ENCODE assay signal across 9 mouse cellular contexts in the genomic region with DNA sequence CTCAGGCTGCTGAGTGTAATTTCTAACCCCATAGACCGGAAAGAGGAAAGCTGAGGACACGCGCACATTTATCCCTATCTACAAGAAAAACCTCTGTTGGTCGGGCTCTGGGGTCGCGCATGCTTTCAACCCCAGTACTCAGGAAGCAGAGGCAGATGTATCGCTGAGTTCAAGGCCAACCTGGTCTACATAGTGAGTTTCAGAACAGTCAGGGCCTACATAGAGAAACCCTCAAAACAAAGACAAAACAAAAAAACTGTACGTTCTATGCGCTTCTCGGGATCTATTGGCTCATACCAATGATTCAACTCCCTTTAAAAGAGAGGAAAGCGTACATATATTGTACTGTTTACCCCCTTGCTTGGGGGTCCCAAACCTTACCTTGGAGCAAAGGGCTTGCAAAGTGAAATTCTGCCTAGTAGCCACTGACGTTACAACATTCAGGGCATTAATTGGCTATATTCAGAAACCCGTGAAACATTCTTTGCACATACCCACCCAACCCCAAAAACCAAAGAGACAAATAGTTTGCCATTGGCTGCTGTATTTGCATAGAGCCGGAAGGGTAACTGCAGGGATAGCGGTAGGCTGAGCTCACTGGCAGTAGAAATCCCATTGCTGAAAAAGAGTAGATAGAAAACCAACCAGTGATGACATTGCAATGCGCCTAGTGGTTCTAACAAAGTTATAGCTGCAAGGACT. TPM values are rescaled to one million over a fixed set of nuclear protein-coding genes. Genes with fewer than 3 reads are reported as not detected.
DNase-seq lines count a peak whose midpoint lies in the region; ATAC-seq and TF ChIP-seq lines count a peak whose summit lies in the region.
"Had no signal": no experiment of that assay in that cellular context is flagged by ENCODE, and none has a peak within 500 bp of the region (broad histone marks: within the 10 kb centered on the region; RNA-seq: fewer than 3 reads in every experiment).

No protein-coding gene starts in this region.

- ATAC-seq in heart, embryonic 12.5 days (ENCODE audit: insufficient number of reproducible peaks, low FRiP score): no peak
- no peak for ATAC-seq in G1E (ENCODE audit: extremely low read depth, insufficient number of reproducible peaks, low FRiP score, poor library complexity, severe bottlenecking)
- no peak for ATAC-seq in heart, embryonic 16.5 days (replicated peaks; ENCODE audit: extremely low read depth, insufficient read depth, low FRiP score)
- no peak for ATAC-seq in midbrain, embryonic 11.5 days (ENCODE audit: low FRiP score)

- H3K4me1 ChIP-seq in heart, embryonic 12.5 days (replicated peaks): peaks cover 12% of the 10 kb centered on the region
- H3K4me1 ChIP-seq in G1E (ENCODE audit: insufficient read depth, low read depth, low read length): peaks cover 37% of the 10 kb centered on the region
- peaks cover 13% of the 10 kb centered on the region for H3K4me1 ChIP-seq in heart, embryonic 16.5 days (ENCODE audit: control insufficient read depth, insufficient read depth, low read length)
- H3K4me1 ChIP-seq in midbrain, embryonic 11.5 days (ENCODE audit: control insufficient read depth, insufficient read depth, low read length): peaks cover 8% of the 10 kb centered on the region

- no peaks in the 10 kb centered on the region for H3K9me3 ChIP-seq in heart, embryonic 12.5 days (replicated peaks)
- H3K9me3 ChIP-seq in G1E (replicated peaks): no peaks in the 10 kb centered on the region
- H3K9me3 ChIP-seq in heart, embryonic 16.5 days (replicated peaks; ENCODE audit: control insufficient read depth, low read length): no peaks in the 10 kb centered on the region
- H3K9me3 ChIP-seq in midbrain, embryonic 11.5 days (ENCODE audit: control insufficient read depth, low read length): no peaks in the 10 kb centered on the region

- peak overlapping the region; percentile 63 for H3K27ac ChIP-seq in heart, embryonic 12.5 days (ENCODE audit: poor library complexity, severe bottlenecking)
- H3K27ac ChIP-seq in heart, embryonic 16.5 days (ENCODE audit: low read length): peak overlapping the region; percentile 64
- H3K27ac ChIP-seq in midbrain, embryonic 11.5 days (ENCODE audit: low read depth, low read length): peak overlapping the region; percentile 69

- H3K36me3 ChIP-seq in heart, embryonic 12.5 days: peaks cover 31% of the 10 kb centered on the region
- H3K36me3 ChIP-seq in G1E (replicated peaks): peaks cover 48% of the 10 kb centered on the region
- H3K36me3 ChIP-seq in heart, embryonic 16.5 days (ENCODE audit: control insufficient read depth, insufficient read depth): peaks cover 3% of the 10 kb centered on the region; the same call in 1 of the 2 replicates
- no peaks in the 10 kb centered on the region; the same call in 1 of the 2 replicates for H3K36me3 ChIP-seq in midbrain, embryonic 11.5 days (ENCODE audit: control insufficient read depth, insufficient read depth, low read length)

- intact Hi-C loops in heart, postnatal 10 days (cut with DNase I): no loop called here

- no peaks in the 10 kb centered on the region for H3K27me3 ChIP-seq in heart, embryonic 12.5 days (replicated peaks)
- H3K27me3 ChIP-seq in G1E (ENCODE audit: insufficient read depth, low read length): no peaks in the 10 kb centered on the region
- no peaks in the 10 kb centered on the region for H3K27me3 ChIP-seq in heart, embryonic 16.5 days (ENCODE audit: control insufficient read depth, insufficient read depth, low read length)
- H3K27me3 ChIP-seq in midbrain, embryonic 11.5 days (ENCODE audit: control insufficient read depth, insufficient read depth, low read length): no peaks in the 10 kb centered on the region

- H3K9ac ChIP-seq in heart, embryonic 12.5 days: peak overlapping the region; percentile 26; the same call in 1 of the 2 replicates
- peak overlapping the region; percentile 50; the same call in 1 of the 2 replicates for H3K9ac ChIP-seq in heart, embryonic 16.5 days (ENCODE audit: low read length)
- H3K9ac ChIP-seq in midbrain, embryonic 11.5 days (ENCODE audit: low read length): peak overlapping the region; percentile 58

- WGBS in heart, embryonic 12.5 days: 45% methylated on average over 16 of the region's 16 CpGs
- WGBS in heart, embryonic 16.5 days: 43% methylated on average over 16 of the region's 16 CpGs
- WGBS in midbrain, embryonic 11.5 days: 48% methylated on average over 16 of the region's 16 CpGs

- peak overlapping the region; percentile 63 for H3K4me3 ChIP-seq in heart, embryonic 12.5 days
- H3K4me3 ChIP-seq in G1E (ENCODE audit: low read depth, low read length): peak overlapping the region; percentile 82; the same call in 1 of the 2 replicates
- peak overlapping the region; percentile 89 for H3K4me3 ChIP-seq in heart, embryonic 16.5 days (ENCODE audit: low read length)
- H3K4me3 ChIP-seq in midbrain, embryonic 11.5 days (ENCODE audit: low read depth, low read length): peak overlapping the region; percentile 72

- no peak for TF ChIP-seq CTCF in G1E (IDR thresholded peaks at IDR 0.05; ENCODE audit: low read depth, low read length)

- no peak for DNase-seq in heart, postnatal 10 days
- no peak for DNase-seq in G1E (ENCODE audit: low spot score)
- no peak for DNase-seq in midbrain, embryonic 11.5 days (ENCODE audit: low spot score, missing footprints)
- DNase-seq in layer of hippocampus, postnatal 10 days (ENCODE audit: low spot score in 2 of 2): no peak
- no peak for DNase-seq in c-Kit-positive CD71-positive TER-119-positive erythroid progenitor cells, embryonic 14.5 days (ENCODE audit: low spot score)
- DNase-seq in layer of hippocampus, postnatal 25 days (ENCODE audit: extremely low spot score in 1 of 2, low spot score in 1 of 2): no peak

- peak overlapping the region; percentile 63 for H3K4me2 ChIP-seq in heart, embryonic 12.5 days
- peak overlapping the region; percentile 62 for H3K4me2 ChIP-seq in heart, embryonic 16.5 days (ENCODE audit: low read depth, low read length)
- peak overlapping the region; percentile 50 for H3K4me2 ChIP-seq in midbrain, embryonic 11.5 days

RNA-seq across cellular contexts. Expression of gene Rab4b, which starts 0.7 kb away (rescaled TPM):
- 51.2 and 53.5 TPM in 2 replicates for polyA plus RNA-seq in heart, embryonic 12.5 days (2016; fragmentation: Nextera tagmentation; extraction: Ambion mirVana)
- 10 to 100 TPM; 21.9 to 22.8 TPM for total RNA-seq in heart, postnatal 10 days (2021)
- total RNA-seq in G1E (2014; fragmentation: Nextera tagmentation): 36.5 and 37.4 TPM in 2 replicates
- 14.6 and 15.2 TPM in 2 replicates for total RNA-seq in G1E (2017)
- polyA plus RNA-seq in G1E (2012): 182 and 204 TPM in 2 replicates
- polyA plus RNA-seq in heart, embryonic 16.5 days (2015; fragmentation: Nextera tagmentation; extraction: Ambion mirVana): 48.1 and 51.0 TPM in 2 replicates
- polyA plus RNA-seq in midbrain, embryonic 11.5 days (2014; fragmentation: Nextera tagmentation; extraction: Ambion mirVana): 57.4 and 59.1 TPM in 2 replicates
- 10 to 100 TPM; 76.6 to 84.2 TPM for total RNA-seq in layer of hippocampus, postnatal 10 days (2021)
- total RNA-seq in layer of hippocampus, postnatal 25 days (2021): 10 to 100 TPM; 89.6 to 92.5 TPM

RNA-seq across cellular contexts. Expression of gene Gm21983, which starts 1.5 kb away (rescaled TPM):
- 0.34 and 0.64 TPM in 2 replicates for polyA plus RNA-seq in heart, embryonic 12.5 days (2016; fragmentation: Nextera tagmentation; extraction: Ambion mirVana)
- total RNA-seq in heart, postnatal 10 days (2021): under 1 TPM in 1 of 2 experiments, not detected in 1; 0.31 TPM
- total RNA-seq in G1E (2014; fragmentation: Nextera tagmentation) (0.83 TPM in 1 of 2 replicates, not detected in the other), G1E (2017) (not detected in 2 replicates)
- 0.04 TPM in 1 of 2 replicates, not detected in the other for polyA plus RNA-seq in G1E (2012)
- polyA plus RNA-seq in heart, embryonic 16.5 days (2015; fragmentation: Nextera tagmentation; extraction: Ambion mirVana): not detected in 2 replicates
- not detected in 2 replicates for polyA plus RNA-seq in midbrain, embryonic 11.5 days (2014; fragmentation: Nextera tagmentation; extraction: Ambion mirVana)
- under 1 TPM in 1 of 2 experiments, not detected in 1; 0.75 TPM for total RNA-seq in layer of hippocampus, postnatal 10 days (2021)
- total RNA-seq in layer of hippocampus, postnatal 25 days (2021): not detected
- polyA plus RNA-seq: large intestine, adult 2 months had no signal

RNA-seq across cellular contexts. Expression of gene Mia, which starts 1.6 kb away (rescaled TPM):
- polyA plus RNA-seq in heart, embryonic 12.5 days (2016; fragmentation: Nextera tagmentation; extraction: Ambion mirVana): 0.92 TPM in 1 of 2 replicates, not detected in the other
- not detected for total RNA-seq in heart, postnatal 10 days (2021)
- total RNA-seq in G1E (2014; fragmentation: Nextera tagmentation) (0.87 and 4.6 TPM in 2 replicates), G1E (2017) (0.82 and 1.4 TPM in 2 replicates)
- polyA plus RNA-seq in G1E (2012): 0.24 TPM in 1 of 2 replicates, not detected in the other
- polyA plus RNA-seq in heart, embryonic 16.5 days (2015; fragmentation: Nextera tagmentation; extraction: Ambion mirVana): 5.0 and 11.6 TPM in 2 replicates
- 0.93 and 1.4 TPM in 2 replicates for polyA plus RNA-seq in midbrain, embryonic 11.5 days (2014; fragmentation: Nextera tagmentation; extraction: Ambion mirVana)
- 10 to 100 TPM; 10.9 to 13.9 TPM for total RNA-seq in layer of hippocampus, postnatal 10 days (2021)
- total RNA-seq in layer of hippocampus, postnatal 25 days (2021): 1 to 10 TPM; 2.3 to 2.4 TPM

RNA-seq across cellular contexts. Expression of gene Egln2, which starts 12.8 kb away (rescaled TPM):
- polyA plus RNA-seq in heart, embryonic 12.5 days (2016; fragmentation: Nextera tagmentation; extraction: Ambion mirVana): 56.5 and 57.4 TPM in 2 replicates
- 10 to 100 TPM; 57.9 to 59.4 TPM for total RNA-seq in heart, postnatal 10 days (2021)
- total RNA-seq in G1E (2014; fragmentation: Nextera tagmentation) (16.9 and 22.0 TPM in 2 replicates), G1E (2017) (42.6 and 46.4 TPM in 2 replicates)
- polyA plus RNA-seq in G1E (2012): 74.6 and 101 TPM in 2 replicates
- 48.4 and 55.3 TPM in 2 replicates for polyA plus RNA-seq in heart, embryonic 16.5 days (2015; fragmentation: Nextera tagmentation; extraction: Ambion mirVana)
- 36.4 and 43.5 TPM in 2 replicates for polyA plus RNA-seq in midbrain, embryonic 11.5 days (2014; fragmentation: Nextera tagmentation; extraction: Ambion mirVana)
- total RNA-seq in layer of hippocampus, postnatal 10 days (2021): 10 to 100 TPM; 85.9 to 88.9 TPM
- 10 to 100 TPM; 91.6 to 99.5 TPM for total RNA-seq in layer of hippocampus, postnatal 25 days (2021)

RNA-seq across cellular contexts. Expression of gene BC024978, which starts 16.2 kb away (rescaled TPM):
- polyA plus RNA-seq in heart, embryonic 12.5 days (2016; fragmentation: Nextera tagmentation; extraction: Ambion mirVana): 2.9 and 3.2 TPM in 2 replicates
- 10 to 100 TPM; 13.6 to 14.1 TPM for total RNA-seq in heart, postnatal 10 days (2021)
- 14.5 and 15.5 TPM in 2 replicates for total RNA-seq in G1E (2014; fragmentation: Nextera tagmentation)
- total RNA-seq in G1E (2017): 2.7 and 3.3 TPM in 2 replicates
- 3.5 and 4.8 TPM in 2 replicates for polyA plus RNA-seq in G1E (2012)
- polyA plus RNA-seq in heart, embryonic 16.5 days (2015; fragmentation: Nextera tagmentation; extraction: Ambion mirVana): 2.4 and 2.6 TPM in 2 replicates
- 4.0 and 4.1 TPM in 2 replicates for polyA plus RNA-seq in midbrain, embryonic 11.5 days (2014; fragmentation: Nextera tagmentation; extraction: Ambion mirVana)
- total RNA-seq in layer of hippocampus, postnatal 10 days (2021): 10 to 100 TPM; 17.8 to 22.1 TPM
- 10 to 100 TPM; 22.4 to 25.9 TPM for total RNA-seq in layer of hippocampus, postnatal 25 days (2021)
